Mouse (Mus musculus) bone marrow, adult 2 months (tissue): ENCODE data around the gene Pus10.

Experiments used
- CTCF ChIP-seq: fragments of 200-500 bp; IDR thresholded peaks from 2 replicates; pipeline ENCODE4 v1.5.1; 2011; ENCODE audit warnings: low read length, control low read depth; ENCODE audit not compliant: control insufficient read depth, insufficient read depth
- POLR2A ChIP-seq: fragments of 200-500 bp; IDR thresholded peaks from 2 replicates; pipeline ENCODE4 v1.6.1; 2011; ENCODE audit warnings: low read depth, mild to moderate bottlenecking, control low read depth, low read length, borderline replicate concordance; ENCODE audit not compliant: control insufficient read depth

DNA sequence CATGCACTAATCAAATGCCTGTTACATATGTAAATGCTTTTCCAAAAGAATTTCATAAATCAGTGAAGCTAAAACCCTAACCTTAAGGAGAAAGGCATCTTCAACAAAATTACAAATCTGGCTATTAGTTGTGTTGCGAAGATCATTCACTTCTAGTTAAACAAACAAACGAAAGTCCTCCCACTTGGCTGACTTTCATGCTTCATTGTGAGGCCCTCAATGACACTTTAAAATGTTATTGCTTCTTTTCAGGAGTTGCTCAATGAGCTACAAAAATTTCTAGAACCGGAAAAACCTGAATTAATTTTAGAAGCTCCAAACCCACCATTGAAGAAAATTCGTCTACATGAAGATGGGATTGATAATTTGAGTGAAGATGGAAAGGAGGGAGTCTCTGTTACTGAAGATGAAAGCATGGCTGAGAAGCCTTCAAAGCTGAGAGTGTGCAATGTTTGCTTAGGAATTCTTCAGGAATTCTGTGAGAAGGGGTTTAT lies 6.8 kb downstream of the Pus10 start:
- no peak for TF ChIP-seq CTCF
- no peak for TF ChIP-seq POLR2A
